Mouse (Mus musculus) MEL (cell line): ENCODE results near the gene Cemip2.

ENCODE experiments used
- GABPA ChIP-seq: IDR thresholded peaks from 2 replicates; pipeline ENCODE4 v1.6.1; 2012; ENCODE audit warnings: low read depth, mild to moderate bottlenecking, inconsistent platforms, low read length, improper control_type of control experiment, moderate library complexity
- MXI1 ChIP-seq: IDR thresholded peaks from 2 replicates; pipeline ENCODE4 v1.6.1; 2011; ENCODE audit warnings: mild to moderate bottlenecking, low read depth, low read length, improper control_type of control experiment
- ZNF384 ChIP-seq: IDR thresholded peaks from 2 replicates; pipeline ENCODE4 v1.6.1; 2012; ENCODE audit warnings: low read depth, mild to moderate bottlenecking, inconsistent platforms, low read length, improper control_type of control experiment

- TF ChIP-seq GABPA: no peak
- TF ChIP-seq ZNF384: no peak
- no peak for TF ChIP-seq MXI1
Observed at GRCm38 (mm10) chr19:21895540-21895939, 117.4 kb downstream of the Cemip2 start.
